Mouse (Mus musculus) limb, embryonic 15.5 days (tissue): ENCODE data around the gene Klhl42. TPM values are rescaled to one million over a fixed set of nuclear protein-coding genes. Genes with fewer than 3 reads are reported as not detected.

Experiments used
- ATAC-seq: fragments of 200-750 bp; cut with Nextera tagmentation; 2 replicates; pipeline ENCODE4 v1.8.0; 2017; ENCODE audit warnings: low read depth, moderate TSS enrichment; ENCODE audit not compliant: insufficient number of reproducible peaks, low FRiP score, low TSS enrichment
- H3K27ac ChIP-seq: fragments of 300-500 bp; sonication (generic); 2 replicates; pipeline ENCODE4 v1.5.1; 2015; ENCODE audit warnings: moderate library complexity, mild to moderate bottlenecking, inconsistent platforms
- H3K27me3 ChIP-seq: fragments of 300-500 bp; sonication (generic); 2 replicates; pipeline ENCODE4 v1.6.1; 2015; ENCODE audit warnings: inconsistent platforms
- H3K36me3 ChIP-seq: fragments of 300-500 bp; sonication (generic); 2 replicates; pipeline ENCODE4 v1.6.1; 2015; ENCODE audit warnings: inconsistent platforms
- H3K4me1 ChIP-seq: fragments of 300-500 bp; sonication (generic); 2 replicates; pipeline ENCODE4 v1.6.1; 2015; ENCODE audit warnings: inconsistent platforms
- H3K4me2 ChIP-seq: fragments of 300-500 bp; sonication (generic); 2 replicates; pipeline ENCODE4 v1.6.1; 2015; ENCODE audit warnings: mild to moderate bottlenecking, inconsistent platforms
- H3K4me3 ChIP-seq: fragments of 300-500 bp; sonication (generic); 2 replicates; pipeline ENCODE4 v1.5.1; 2015; ENCODE audit warnings: mild to moderate bottlenecking, inconsistent platforms
- H3K9ac ChIP-seq: fragments of 300-500 bp; sonication (generic); 2 replicates; pipeline ENCODE4 v1.6.1; 2015; ENCODE audit warnings: inconsistent platforms
- H3K9me3 ChIP-seq: fragments of 300-500 bp; sonication (generic); 2 replicates; pipeline ENCODE4 v1.6.1; 2016; ENCODE audit warnings: inconsistent platforms
- WGBS: fragments of 180-500 bp; shearing (Covaris S2); methylation state at CpG from one replicate; pipeline ENCODE4 v1.1.7; 2015; 5-methylcytosine and 5-hydroxymethylcytosine counted together
- polyA plus RNA-seq: library from polyadenylated mRNA; unstranded; fragments of >200 nt; fragmentation: Nextera tagmentation; extraction: Ambion mirVana; gene quantifications from 2 replicates; pipeline ENCODE4 v1.2.1, GENCODE M21; 2015

Gene Klhl42
- polyA plus RNA-seq, 1 experiment from 2014 or later, result 8.3 TPM

GRCm38 (mm10) chr6:147118190-147118589 lies 27.0 kb downstream of the Klhl42 start:
- Histone ChIP-seq H3K9me3 (no peaks in the 10 kb centered on the region), H3K27me3 (peaks cover 6% of the 10 kb centered on the region; the same call in 1 of the 2 replicates)
- no peak for ATAC-seq

DNA sequence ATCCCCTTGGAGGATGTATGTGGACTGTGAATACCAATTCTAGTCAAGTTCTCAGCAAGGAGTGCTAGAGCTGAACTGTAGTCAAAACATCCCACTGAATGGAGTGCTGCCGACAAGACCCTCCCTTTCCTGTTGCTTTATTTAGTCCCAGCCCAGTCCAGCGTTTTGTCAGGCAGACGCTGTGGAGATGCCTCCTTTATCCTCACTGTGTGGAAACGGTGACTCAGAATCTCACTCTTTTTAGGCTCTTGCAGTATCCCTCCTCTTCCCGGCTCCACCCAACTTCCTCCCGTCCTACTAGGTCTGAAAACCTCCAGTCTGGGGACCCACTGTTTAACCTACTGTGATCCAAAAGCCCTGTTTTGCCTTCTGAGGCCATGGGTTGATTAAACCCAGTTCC lies 30.1 kb downstream of the Klhl42 start:
- Histone ChIP-seq H3K4me3 (no peak overlapping the region), H3K4me1 (no peaks in the 10 kb centered on the region), H3K4me2 (no peak overlapping the region), H3K36me3 (no peaks in the 10 kb centered on the region), H3K27me3 (peaks cover 6% of the 10 kb centered on the region; the same call in 1 of the 2 replicates), H3K27ac (no peak overlapping the region), H3K9ac (no peak overlapping the region), H3K9me3 (no peaks in the 10 kb centered on the region)
- 56% methylated on average over 6 of the region's 6 CpGs for WGBS
- no peak for ATAC-seq

More at GRCm38 (mm10) chr6:147118190-147118589, 27.0 kb downstream of the Klhl42 start:
- H3K4me3 ChIP-seq, result no peak overlapping the region
- no peaks in the 10 kb centered on the region for H3K36me3 ChIP-seq
- WGBS, result 84% methylated on average over 3 of the region's 3 CpGs
- H3K9ac ChIP-seq, result no peak overlapping the region
- H3K27ac ChIP-seq, result no peak overlapping the region
- H3K4me1 ChIP-seq, result no peaks in the 10 kb centered on the region
- no peak overlapping the region for H3K4me2 ChIP-seq

- ATAC-seq, result peak; percentile 58
- Histone ChIP-seq H3K9ac (no peak overlapping the region), H3K4me3 (no peak overlapping the region), H3K9me3 (no peaks in the 10 kb centered on the region), H3K27me3 (no peaks in the 10 kb centered on the region), H3K36me3 (no peaks in the 10 kb centered on the region), H3K4me1 (peaks cover 7% of the 10 kb centered on the region), H3K4me2 (no peak overlapping the region), H3K27ac (peak overlapping the region; percentile 50; the same call in 1 of the 2 replicates)
- WGBS, result 60% methylated on average over 10 of the region's 10 CpGs
Measured at GRCm38 (mm10) chr6:147127239-147127638, 36.1 kb downstream of the Klhl42 start.

- H3K27ac ChIP-seq, result no peak overlapping the region
- H3K4me1 ChIP-seq, result no peaks in the 10 kb centered on the region
- H3K9me3 ChIP-seq, result no peaks in the 10 kb centered on the region
- 52% methylated on average over 3 of the region's 3 CpGs for WGBS
- ATAC-seq, result no peak
- H3K4me3 ChIP-seq, result no peak overlapping the region
- H3K4me2 ChIP-seq, result no peak overlapping the region
- H3K36me3 ChIP-seq, result no peaks in the 10 kb centered on the region
- H3K9ac ChIP-seq, result no peak overlapping the region
- H3K27me3 ChIP-seq, result no peaks in the 10 kb centered on the region
Measured at GRCm38 (mm10) chr6:147138260-147138659, 47.1 kb downstream of the Klhl42 start.

DNA sequence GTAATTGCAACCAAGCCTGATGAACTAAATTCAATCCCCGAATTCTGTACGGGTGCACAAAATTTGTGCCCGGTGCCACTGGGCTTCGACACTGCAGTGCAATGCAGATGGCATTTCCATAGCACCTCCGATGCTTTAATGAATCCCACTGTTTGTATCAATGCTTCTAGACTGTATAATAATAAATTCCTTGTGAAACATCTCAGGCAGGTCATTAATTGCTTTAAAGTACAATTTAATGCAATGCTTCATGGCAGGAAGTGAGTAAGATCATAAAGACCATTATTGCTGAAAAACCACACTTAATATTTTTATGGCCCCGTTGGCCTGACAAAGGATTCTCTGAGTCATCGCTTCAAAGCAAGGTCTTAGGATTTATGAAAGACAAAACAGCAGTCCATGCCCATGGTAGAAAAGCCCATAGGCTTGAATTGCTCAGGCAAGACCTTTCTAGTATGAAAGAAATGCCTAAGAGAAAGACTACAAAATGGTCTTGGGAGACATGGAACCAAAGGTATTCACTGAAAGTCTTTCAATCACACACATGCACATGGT lies 49.5 kb downstream of the Klhl42 start:
- 75% methylated on average over 7 of the region's 7 CpGs for WGBS
- no peak overlapping the region for H3K4me2 ChIP-seq
- H3K36me3 ChIP-seq, result no peaks in the 10 kb centered on the region
- H3K9ac ChIP-seq, result no peak overlapping the region
- H3K27ac ChIP-seq, result no peak overlapping the region
- H3K4me3 ChIP-seq, result no peak overlapping the region
- H3K4me1 ChIP-seq, result 0 out of 2 replicates have a peak, but pooled peaks cover 7% of the 10 kb centered on the region
- no peak for ATAC-seq
- H3K9me3 ChIP-seq, result no peaks in the 10 kb centered on the region
- no peaks in the 10 kb centered on the region for H3K27me3 ChIP-seq

- WGBS, result 74% methylated on average over 5 of the region's 5 CpGs
- Histone ChIP-seq H3K4me3 (no peak overlapping the region), H3K27ac (no peak overlapping the region), H3K36me3 (no peaks in the 10 kb centered on the region), H3K4me1 (0 out of 2 replicates have a peak, but pooled peaks cover 9% of the 10 kb centered on the region), H3K27me3 (no peaks in the 10 kb centered on the region), H3K4me2 (no peak overlapping the region), H3K9ac (no peak overlapping the region), H3K9me3 (no peaks in the 10 kb centered on the region)
- ATAC-seq, result no peak
Measured at GRCm38 (mm10) chr6:147144664-147145063, 53.5 kb downstream of the Klhl42 start.

GRCm38 (mm10) chr6:147145277-147145676 lies 54.1 kb downstream of the Klhl42 start:
- Histone ChIP-seq H3K27ac (no peak overlapping the region), H3K4me3 (no peak overlapping the region), H3K4me2 (no peak overlapping the region), H3K36me3 (no peaks in the 10 kb centered on the region), H3K4me1 (0 out of 2 replicates have a peak, but pooled peaks cover 9% of the 10 kb centered on the region), H3K9me3 (no peaks in the 10 kb centered on the region), H3K9ac (no peak overlapping the region), H3K27me3 (no peaks in the 10 kb centered on the region)
- peak; percentile 63; the same call in 1 of the 2 replicates for ATAC-seq
- 13% methylated on average over 2 of the region's 2 CpGs for WGBS

GRCm38 (mm10) chr6:147145753-147146152 lies 54.6 kb downstream of the Klhl42 start:
- no peak overlapping the region for H3K27ac ChIP-seq
- H3K36me3 ChIP-seq, result no peaks in the 10 kb centered on the region
- H3K4me1 ChIP-seq, result 0 out of 2 replicates have a peak, but pooled peaks cover 9% of the 10 kb centered on the region
- H3K4me2 ChIP-seq, result no peak overlapping the region
- H3K4me3 ChIP-seq, result no peak overlapping the region
- H3K9ac ChIP-seq, result no peak overlapping the region
- ATAC-seq, result no peak
- H3K9me3 ChIP-seq, result no peaks in the 10 kb centered on the region
- 37% methylated on average over 10 of the region's 10 CpGs for WGBS
- no peaks in the 10 kb centered on the region for H3K27me3 ChIP-seq

DNA sequence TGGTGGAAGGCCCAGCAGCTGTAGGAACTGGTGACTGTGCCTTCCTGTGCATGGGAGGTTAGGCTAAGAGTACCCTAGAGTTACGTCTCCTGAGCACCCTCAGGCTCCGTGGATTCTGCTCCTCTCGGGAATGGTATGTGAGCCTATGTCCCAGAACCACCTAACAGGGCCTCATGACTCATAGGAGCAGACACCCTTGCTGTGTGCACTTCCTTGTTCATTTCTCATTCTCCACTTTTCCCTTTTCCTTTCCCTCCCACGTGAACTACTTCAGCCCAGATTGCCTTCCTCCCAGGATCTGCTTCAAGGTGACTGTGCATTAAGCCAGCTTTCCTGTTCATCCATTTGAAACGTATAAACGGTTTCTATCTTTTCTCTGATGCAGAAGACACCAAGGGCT lies 59.9 kb downstream of the Klhl42 start:
- Histone ChIP-seq H3K4me3 (no peak overlapping the region), H3K27me3 (no peaks in the 10 kb centered on the region), H3K36me3 (no peaks in the 10 kb centered on the region), H3K9me3 (no peaks in the 10 kb centered on the region), H3K4me1 (peaks cover 8% of the 10 kb centered on the region; the same call in 1 of the 2 replicates), H3K27ac (no peak overlapping the region), H3K9ac (no peak overlapping the region), H3K4me2 (no peak overlapping the region)
- ATAC-seq, result no peak
- WGBS, result 76% methylated on average over 6 of the region's 6 CpGs

GRCm38 (mm10) chr6:147151839-147152238 lies 60.7 kb downstream of the Klhl42 start:
- no peaks in the 10 kb centered on the region for H3K36me3 ChIP-seq
- no peak overlapping the region for H3K9ac ChIP-seq
- H3K4me1 ChIP-seq, result peaks cover 8% of the 10 kb centered on the region; the same call in 1 of the 2 replicates
- no peak overlapping the region for H3K4me2 ChIP-seq
- H3K27ac ChIP-seq, result no peak overlapping the region
- ATAC-seq, result no peak
- H3K27me3 ChIP-seq, result no peaks in the 10 kb centered on the region
- no peaks in the 10 kb centered on the region for H3K9me3 ChIP-seq
- H3K4me3 ChIP-seq, result no peak overlapping the region

GRCm38 (mm10) chr6:147155085-147155484 lies 63.9 kb downstream of the Klhl42 start:
- H3K9ac ChIP-seq, result no peak overlapping the region
- peaks cover 8% of the 10 kb centered on the region; the same call in 1 of the 2 replicates for H3K4me1 ChIP-seq
- no peak for ATAC-seq
- no peak overlapping the region for H3K4me3 ChIP-seq
- H3K27me3 ChIP-seq, result no peaks in the 10 kb centered on the region
- 52% methylated on average over 7 of the region's 7 CpGs for WGBS
- H3K4me2 ChIP-seq, result no peak overlapping the region
- no peaks in the 10 kb centered on the region for H3K36me3 ChIP-seq
- H3K9me3 ChIP-seq, result no peaks in the 10 kb centered on the region
- no peak overlapping the region for H3K27ac ChIP-seq

GRCm38 (mm10) chr6:147161818-147162584 lies 70.8 kb downstream of the Klhl42 start:
- Histone ChIP-seq H3K9ac (no peak overlapping the region), H3K27me3 (no peaks in the 10 kb centered on the region), H3K36me3 (no peaks in the 10 kb centered on the region), H3K4me3 (no peak overlapping the region), H3K4me1 (no peaks in the 10 kb centered on the region), H3K4me2 (no peak overlapping the region), H3K9me3 (no peaks in the 10 kb centered on the region), H3K27ac (no peak overlapping the region)
- no peak for ATAC-seq
- 39% methylated on average over 5 of the region's 5 CpGs for WGBS
